Mouse (Mus musculus): ENCODE measurements around the gene Fdps. TPM values are rescaled to one million over a fixed set of nuclear protein-coding genes. Genes with fewer than 3 reads are reported as not detected.

Fdps gene
- total RNA-seq, 2 experiments from 2014 or later = 64.0 to 150 TPM

Other genes starting within 250 kb of the Fdps start
- 4.8 and 7.5 TPM in 2 replicates for gene Msto1, start 188.0 kb downstream of the Fdps start, total RNA-seq (2015)
- 9.9 and 16.2 TPM in 2 replicates for gene Msto1, start 188.0 kb downstream of the Fdps start, total RNA-seq (2017)
- 29.0 and 32.4 TPM in 2 replicates for gene Ash1l, start 151.3 kb downstream of the Fdps start, total RNA-seq (2015)
- 18.4 and 28.1 TPM in 2 replicates for gene Ash1l, start 151.3 kb downstream of the Fdps start, total RNA-seq (2017)
- gene Dap3, start 150.8 kb downstream of the Fdps start, total RNA-seq (2015) = 70.6 and 75.4 TPM in 2 replicates
- 45.6 and 51.5 TPM in 2 replicates for gene Dap3, start 150.8 kb downstream of the Fdps start, total RNA-seq (2017)
- gene Rusc1, start 8.6 kb downstream of the Fdps start, total RNA-seq (2015) = 11.6 and 13.7 TPM in 2 replicates
- 11.3 and 11.8 TPM in 2 replicates for gene Rusc1, start 8.6 kb downstream of the Fdps start, total RNA-seq (2017)
- not detected in 2 replicates for gene Gm43738, start 860 bp downstream of the Fdps start, total RNA-seq (2015)
- not detected in 2 replicates for gene Gm43738, start 860 bp downstream of the Fdps start, total RNA-seq (2017)
- 1.2 and 4.0 TPM in 2 replicates for gene Pklr, start 34.2 kb upstream of the Fdps start, total RNA-seq (2015)
- 1.4 and 8.0 TPM in 2 replicates for gene Pklr, start 34.2 kb upstream of the Fdps start, total RNA-seq (2017)
- not detected in 2 replicates for gene Hcn3, start 58.2 kb upstream of the Fdps start, total RNA-seq (2015)
- not detected in 2 replicates for gene Hcn3, start 58.2 kb upstream of the Fdps start, total RNA-seq (2017)
- 38.1 and 38.4 TPM in 2 replicates for gene Clk2, start 62.8 kb upstream of the Fdps start, total RNA-seq (2015)
- gene Clk2, start 62.8 kb upstream of the Fdps start, total RNA-seq (2017) = 47.1 and 48.5 TPM in 2 replicates
- gene Scamp3, start 75.5 kb upstream of the Fdps start, total RNA-seq (2015) = 43.0 and 52.9 TPM in 2 replicates
- gene Scamp3, start 75.5 kb upstream of the Fdps start, total RNA-seq (2017) = 17.9 and 18.1 TPM in 2 replicates
- gene Fam189b, start 81.2 kb upstream of the Fdps start, total RNA-seq (2015) = 11.2 and 13.5 TPM in 2 replicates
- gene Fam189b, start 81.2 kb upstream of the Fdps start, total RNA-seq (2017) = 3.3 and 5.6 TPM in 2 replicates
- gene Gba, start 101.0 kb upstream of the Fdps start, total RNA-seq (2015) = 77.6 and 78.1 TPM in 2 replicates
- 71.1 and 79.5 TPM in 2 replicates for gene Gba, start 101.0 kb upstream of the Fdps start, total RNA-seq (2017)
- gene Thbs3, start 113.2 kb upstream of the Fdps start, total RNA-seq (2015) = 0.07 TPM in 1 of 2 replicates, not detected in the other
- 0.12 and 0.70 TPM in 2 replicates for gene Thbs3, start 113.2 kb upstream of the Fdps start, total RNA-seq (2017)
- gene Mtx1, start 125.1 kb upstream of the Fdps start, total RNA-seq (2015) = 49.5 and 57.8 TPM in 2 replicates
- 41.8 and 45.3 TPM in 2 replicates for gene Mtx1, start 125.1 kb upstream of the Fdps start, total RNA-seq (2017)
- 0.25 and 0.58 TPM in 2 replicates for gene Muc1, start 127.1 kb upstream of the Fdps start, total RNA-seq (2015)
- 0.18 TPM in 1 of 2 replicates, not detected in the other for gene Muc1, start 127.1 kb upstream of the Fdps start, total RNA-seq (2017)
- gene Krtcap2, start 144.0 kb upstream of the Fdps start, total RNA-seq (2015) = 142 and 167 TPM in 2 replicates
- gene Krtcap2, start 144.0 kb upstream of the Fdps start, total RNA-seq (2017) = 159 and 189 TPM in 2 replicates
- gene Trim46, start 144.3 kb upstream of the Fdps start, total RNA-seq (2015) = 0.39 and 0.80 TPM in 2 replicates
- gene Trim46, start 144.3 kb upstream of the Fdps start, total RNA-seq (2017) = 0.55 TPM in 1 of 2 replicates, not detected in the other
- 84.6 and 95.5 TPM in 2 replicates for gene Dpm3, start 157.4 kb upstream of the Fdps start, total RNA-seq (2015)
- 72.1 and 82.3 TPM in 2 replicates for gene Dpm3, start 157.4 kb upstream of the Fdps start, total RNA-seq (2017)
- gene Slc50a1, start 168.6 kb upstream of the Fdps start, total RNA-seq (2015) = 42.9 and 68.4 TPM in 2 replicates
- gene Slc50a1, start 168.6 kb upstream of the Fdps start, total RNA-seq (2017) = 31.5 and 52.2 TPM in 2 replicates
- not detected in 2 replicates for gene Efna1, start 179.2 kb upstream of the Fdps start, total RNA-seq (2015)
- gene Efna1, start 179.2 kb upstream of the Fdps start, total RNA-seq (2017) = not detected in 2 replicates
- not detected in 2 replicates for gene Efna3, start 221.0 kb upstream of the Fdps start, total RNA-seq (2015)
- gene Efna3, start 221.0 kb upstream of the Fdps start, total RNA-seq (2017) = not detected in 2 replicates
- gene Efna4, start 236.1 kb upstream of the Fdps start, total RNA-seq (2015) = 0.16 and 0.33 TPM in 2 replicates
- gene Efna4, start 236.1 kb upstream of the Fdps start, total RNA-seq (2017) = not detected in 2 replicates
- 107 and 135 TPM in 2 replicates for gene Adam15, start 248.0 kb upstream of the Fdps start, total RNA-seq (2015)
- 100 and 124 TPM in 2 replicates for gene Adam15, start 248.0 kb upstream of the Fdps start, total RNA-seq (2017)